Mouse (Mus musculus) frontal cortex, adult (tissue): ENCODE results near the gene Stpg3.

Experiments used
- ATAC-seq: cut with Nextera tagmentation; 2 replicates; pipeline ENCODE4 v1.9.2; 2017; ENCODE audit warnings: mild to moderate bottlenecking, moderate library complexity, mixed read lengths; ENCODE audit not compliant: low TSS enrichment

Gene Stpg3

GRCm38 (mm10) chr2:25180478-25180903, 33.9 kb downstream of the Stpg3 start, which contains the start of gene Nrarp:
Gene Nrarp (plus strand): TSS chr2:25180758.
- peak; percentile 64 for ATAC-seq

GRCm38 (mm10) chr2:25179566-25180217, 34.7 kb downstream of the Stpg3 start:
- ATAC-seq: no peak

- ATAC-seq: peak; percentile 26; the same call in 1 of the 2 replicates
Measured at GRCm38 (mm10) chr2:25178285-25178972, 36.0 kb downstream of the Stpg3 start.

GRCm38 (mm10) chr2:25177685-25178084, 36.8 kb downstream of the Stpg3 start:
- 0 out of 2 replicates have a peak, but pooled peaks have one; percentile 14 for ATAC-seq

- ATAC-seq: no peak
Measured at GRCm38 (mm10) chr2:25177076-25177475, 37.4 kb downstream of the Stpg3 start.

GRCm38 (mm10) chr2:25176573-25176972, 37.9 kb downstream of the Stpg3 start:
- ATAC-seq: no peak

GRCm38 (mm10) chr2:25175690-25176078, 38.8 kb downstream of the Stpg3 start:
- ATAC-seq: no peak

GRCm38 (mm10) chr2:25174866-25175689, 39.4 kb downstream of the Stpg3 start:
- ATAC-seq: no peak

- ATAC-seq: no peak
Measured at GRCm38 (mm10) chr2:25173821-25174220, 40.6 kb downstream of the Stpg3 start.

- ATAC-seq: no peak
Measured at GRCm38 (mm10) chr2:25172629-25173028, 41.8 kb downstream of the Stpg3 start.

GRCm38 (mm10) chr2:25171769-25172153, 42.7 kb downstream of the Stpg3 start:
- no peak for ATAC-seq

GRCm38 (mm10) chr2:25171101-25171768, 43.2 kb downstream of the Stpg3 start:
- no peak for ATAC-seq

GRCm38 (mm10) chr2:25170326-25171100, 43.9 kb downstream of the Stpg3 start:
- no peak for ATAC-seq

- ATAC-seq: no peak
Measured at GRCm38 (mm10) chr2:25169778-25170177, 44.7 kb downstream of the Stpg3 start.

- ATAC-seq: no peak
Measured at GRCm38 (mm10) chr2:25168665-25168978, 45.8 kb downstream of the Stpg3 start.

GRCm38 (mm10) chr2:25167919-25168664, 46.3 kb downstream of the Stpg3 start:
- ATAC-seq: 0 out of 2 replicates have a peak, but pooled peaks have one; percentile 27

- ATAC-seq: no peak
Measured at GRCm38 (mm10) chr2:25167481-25167880, 47.0 kb downstream of the Stpg3 start.
